Mouse (Mus musculus) spleen, postnatal 10 days (tissue): ENCODE measurements around the gene Mob4.
"Not testable (repeated sequence)": the region's sequence is repeated elsewhere in the genome, so short reads cannot be mapped to it uniquely, and the experiment has no call there.

ENCODE experiments used
- DNase-seq, 2 experiments: peaks; one replicate each; pipeline ENCODE4 v3.0.0; 2021 to 2022; ENCODE audit warnings: low spot score in 2 of 2

Gene Mob4

GRCm38 (mm10) chr1:55130943-55131401, at the start of gene Mob4:
Mob4 (plus strand) TSS chr1:55131231.
- peak; percentile 95 to 96 for DNase-seq

GRCm38 (mm10) chr1:55082106-55082505, 48.9 kb upstream of the Mob4 start:
- DNase-seq: no peak

- DNase-seq: no peak
Measured at GRCm38 (mm10) chr1:55085781-55086366, 45.2 kb upstream of the Mob4 start.

- peak in 1 of 2 experiments; percentile 24 for DNase-seq
Measured at GRCm38 (mm10) chr1:55086868-55087400, 44.1 kb upstream of the Mob4 start.

GRCm38 (mm10) chr1:55087401-55087904, 43.6 kb upstream of the Mob4 start:
- DNase-seq: no peak

- peak; percentile 90 to 97 for DNase-seq
Measured at GRCm38 (mm10) chr1:55087932-55088610, 43.0 kb upstream of the Mob4 start, which contains the start of the genes Hspe1 and Hspd1. Hspe1 (plus strand) TSS chr1:55088132. Hspd1 (minus strand) TSS chr1:55088243.

- DNase-seq: no peak
Measured at GRCm38 (mm10) chr1:55088611-55089497, 42.2 kb upstream of the Mob4 start.

GRCm38 (mm10) chr1:55089498-55090064, 41.5 kb upstream of the Mob4 start:
- no peak for DNase-seq

GRCm38 (mm10) chr1:55092056-55092455, 39.0 kb upstream of the Mob4 start:
- no peak for DNase-seq

- DNase-seq: no peak
Measured at GRCm38 (mm10) chr1:55092469-55092868, 38.6 kb upstream of the Mob4 start.

GRCm38 (mm10) chr1:55106919-55107585, 24.0 kb upstream of the Mob4 start:
- no peak for DNase-seq

- DNase-seq: no peak
Measured at GRCm38 (mm10) chr1:55107644-55108043, 23.4 kb upstream of the Mob4 start.

GRCm38 (mm10) chr1:55108473-55108872, 22.6 kb upstream of the Mob4 start:
- no peak for DNase-seq

GRCm38 (mm10) chr1:55109066-55109766, 21.8 kb upstream of the Mob4 start:
- no peak for DNase-seq

- DNase-seq: no peak
Measured at GRCm38 (mm10) chr1:55123046-55123445, 8.0 kb upstream of the Mob4 start.

- no peak for DNase-seq
Measured at GRCm38 (mm10) chr1:55123561-55123960, 7.5 kb upstream of the Mob4 start.

- DNase-seq: not testable (repeated sequence)
Measured at GRCm38 (mm10) chr1:55124136-55124535, 6.9 kb upstream of the Mob4 start.

- no peak for DNase-seq
Measured at GRCm38 (mm10) chr1:55129716-55130115, 1.3 kb upstream of the Mob4 start.

GRCm38 (mm10) chr1:55130190-55130916, 678 bp upstream of the Mob4 start:
- DNase-seq: no peak
